Mouse (Mus musculus) lung, embryonic 15.5 days (tissue): ENCODE data around the gene Tspan31. TPM values are rescaled to one million over a fixed set of nuclear protein-coding genes. Genes with fewer than 3 reads are reported as not detected.

Experiments used
- ATAC-seq: fragments of 200-750 bp; cut with Nextera tagmentation; 2 replicates; pipeline ENCODE4 v1.8.0; 2017; ENCODE audit warnings: moderate number of reproducible peaks, borderline replicate concordance; ENCODE audit not compliant: low FRiP score, low TSS enrichment; ENCODE audit errors: extremely low read depth
- H3K27ac ChIP-seq: fragments of 300-500 bp; sonication (generic); 2 replicates; pipeline ENCODE4 v1.5.1; 2015; ENCODE audit warnings: moderate library complexity, mild to moderate bottlenecking, inconsistent platforms
- H3K27me3 ChIP-seq: fragments of 300-500 bp; sonication (generic); 2 replicates; pipeline ENCODE4 v1.6.1; 2015; ENCODE audit warnings: inconsistent platforms
- H3K36me3 ChIP-seq: fragments of 300-500 bp; sonication (generic); 2 replicates; pipeline ENCODE4 v1.6.1; 2015; ENCODE audit warnings: inconsistent platforms
- H3K4me1 ChIP-seq: fragments of 300-500 bp; sonication (generic); 2 replicates; pipeline ENCODE4 v1.6.1; 2015; ENCODE audit warnings: inconsistent platforms
- H3K4me2 ChIP-seq: fragments of 300-500 bp; sonication (generic); 2 replicates; pipeline ENCODE4 v1.6.1; 2015; ENCODE audit warnings: inconsistent platforms, mild to moderate bottlenecking, moderate library complexity
- H3K4me3 ChIP-seq: fragments of 300-500 bp; sonication (generic); 2 replicates; pipeline ENCODE4 v1.5.1; 2015; ENCODE audit warnings: mild to moderate bottlenecking, inconsistent platforms
- H3K9ac ChIP-seq: fragments of 300-500 bp; sonication (generic); 2 replicates; pipeline ENCODE4 v1.6.1; 2015; ENCODE audit warnings: inconsistent platforms
- H3K9me3 ChIP-seq: fragments of 300-500 bp; sonication (generic); 2 replicates; pipeline ENCODE4 v1.6.1; 2016; ENCODE audit warnings: inconsistent platforms
- WGBS: fragments of 180-500 bp; shearing (Covaris S2); methylation state at CpG from one replicate; pipeline ENCODE4 v1.1.7; 2015; 5-methylcytosine and 5-hydroxymethylcytosine counted together
- polyA plus RNA-seq: library from polyadenylated mRNA; unstranded; fragments of >200 nt; fragmentation: Nextera tagmentation; extraction: Ambion mirVana; gene quantifications from 2 replicates; pipeline ENCODE4 v1.2.1, GENCODE M21; 2015

Gene Tspan31
- polyA plus RNA-seq, result 161 and 175 TPM in 2 replicates

DNA sequence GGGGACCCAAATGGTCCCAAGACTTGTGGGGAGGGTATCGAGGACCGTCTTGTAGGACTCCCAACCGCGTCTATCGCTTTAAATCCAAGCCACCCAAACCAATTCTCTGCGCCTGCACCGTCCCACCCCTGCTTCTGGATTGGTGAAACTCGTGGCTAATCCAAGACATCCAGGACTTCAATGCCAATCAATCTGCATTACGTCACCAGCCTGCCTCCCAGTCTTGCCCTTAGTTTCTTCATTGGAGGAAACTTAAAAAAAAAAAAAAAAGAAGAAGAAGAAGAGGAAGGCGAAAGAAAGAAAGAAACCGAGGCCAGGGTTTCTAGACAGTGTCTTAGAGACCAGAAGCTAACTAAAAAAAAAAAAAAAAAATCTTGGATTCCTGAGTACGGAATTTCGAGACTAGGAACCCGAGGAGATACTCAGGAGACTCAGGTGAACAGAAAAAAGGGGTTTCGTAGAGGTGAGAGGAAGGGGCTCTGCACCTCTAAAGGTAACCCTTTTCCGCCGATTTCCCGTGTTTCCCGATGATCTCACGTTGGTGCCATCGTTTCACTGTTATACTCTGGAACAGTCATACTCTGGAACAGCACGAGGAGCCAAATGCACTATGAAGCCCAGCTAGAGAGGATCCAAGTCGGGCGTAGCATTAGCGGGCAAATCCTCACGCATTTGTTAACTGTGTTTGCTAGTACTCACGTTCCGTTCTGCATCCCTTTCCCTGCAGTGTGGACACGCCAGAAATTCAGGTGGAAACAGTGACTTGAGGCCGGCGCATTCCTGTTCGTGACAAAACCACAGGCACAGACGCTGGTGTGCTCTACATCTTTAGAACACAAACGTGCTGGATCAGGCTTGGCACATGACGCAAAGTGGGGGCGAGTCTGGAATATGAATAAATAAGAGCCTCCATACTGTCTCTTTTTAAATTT lies at the start of gene Tspan31:
Gene Tspan31, minus strand, starts transcription at position 75 of the 932 bp plus-strand sequence.
- Histone ChIP-seq H3K4me1 (peaks cover 22% of the 10 kb centered on the region), H3K4me2 (peak within 1 kb of the TSS; percentile 83), H3K36me3 (peaks cover 32% of the 10 kb centered on the region), H3K27ac (peak within 1 kb of the TSS; percentile 90), H3K4me3 (peak within 1 kb of the TSS; percentile 57), H3K9ac (peak within 1 kb of the TSS; percentile 67), H3K9me3 (no peaks in the 10 kb centered on the region), H3K27me3 (peaks cover 3% of the 10 kb centered on the region; the same call in 1 of the 2 replicates)
- under 1% methylated on average over 36 of the region's 36 CpGs for WGBS
- peak; percentile 91 for ATAC-seq

DNA sequence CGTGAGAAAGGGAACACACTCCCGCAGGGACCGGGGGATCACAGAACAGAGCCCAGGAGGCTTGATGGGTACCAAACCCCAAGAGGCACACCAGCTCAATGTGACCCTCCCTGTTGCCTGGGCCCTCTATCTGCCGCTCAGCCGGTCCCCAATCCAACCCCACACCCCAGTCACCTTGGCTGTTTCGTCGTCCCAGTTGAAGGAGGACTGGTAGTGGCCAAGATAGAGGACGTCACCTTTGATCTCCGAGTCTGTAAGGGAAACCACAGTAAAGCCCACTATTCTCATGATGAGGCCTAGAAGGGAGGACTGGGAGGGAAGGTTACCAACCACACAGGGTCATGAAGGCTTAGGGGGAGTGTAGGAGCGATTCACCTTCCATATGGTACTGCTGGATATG lies 49.2 kb upstream of the Tspan31 start:
- WGBS, result 92% methylated on average over 10 of the region's 10 CpGs
- Histone ChIP-seq H3K4me1 (peaks cover 21% of the 10 kb centered on the region), H3K4me2 (no peak overlapping the region), H3K9ac (no peak overlapping the region), H3K27me3 (no peaks in the 10 kb centered on the region), H3K4me3 (no peak overlapping the region), H3K36me3 (peaks cover 25% of the 10 kb centered on the region), H3K27ac (no peak overlapping the region), H3K9me3 (no peaks in the 10 kb centered on the region)
- ATAC-seq, result no peak

GRCm38 (mm10) chr10:127118470-127118869 lies 48.4 kb upstream of the Tspan31 start:
- no peaks in the 10 kb centered on the region for H3K27me3 ChIP-seq

GRCm38 (mm10) chr10:127115068-127115467 lies 45.0 kb upstream of the Tspan31 start:
- no peaks in the 10 kb centered on the region for H3K9me3 ChIP-seq
- 68% methylated on average over 2 of the region's 2 CpGs for WGBS
- H3K4me1 ChIP-seq, result peaks cover 3% of the 10 kb centered on the region
- no peak overlapping the region for H3K4me2 ChIP-seq
- H3K4me3 ChIP-seq, result no peak overlapping the region
- H3K27me3 ChIP-seq, result no peaks in the 10 kb centered on the region
- ATAC-seq, result no peak
- no peak overlapping the region for H3K9ac ChIP-seq
- peaks cover 25% of the 10 kb centered on the region for H3K36me3 ChIP-seq
- H3K27ac ChIP-seq, result no peak overlapping the region

More at GRCm38 (mm10) chr10:127118470-127118869, 48.4 kb upstream of the Tspan31 start:
- WGBS, result 90% methylated on average over 11 of the region's 11 CpGs
- H3K4me2 ChIP-seq, result no peak overlapping the region
- H3K9ac ChIP-seq, result no peak overlapping the region
- H3K27ac ChIP-seq, result no peak overlapping the region
- peaks cover 19% of the 10 kb centered on the region for H3K4me1 ChIP-seq
- H3K4me3 ChIP-seq, result no peak overlapping the region
- H3K9me3 ChIP-seq, result no peaks in the 10 kb centered on the region
- H3K36me3 ChIP-seq, result peaks cover 25% of the 10 kb centered on the region
- ATAC-seq, result no peak

- 89% methylated on average over 11 of the region's 11 CpGs for WGBS
- no peaks in the 10 kb centered on the region for H3K27me3 ChIP-seq
- H3K9ac ChIP-seq, result no peak overlapping the region
- H3K36me3 ChIP-seq, result peaks cover 25% of the 10 kb centered on the region
- no peaks in the 10 kb centered on the region for H3K9me3 ChIP-seq
- no peak for ATAC-seq
- H3K27ac ChIP-seq, result no peak overlapping the region
- no peak overlapping the region for H3K4me2 ChIP-seq
- H3K4me3 ChIP-seq, result no peak overlapping the region
- H3K4me1 ChIP-seq, result no peaks in the 10 kb centered on the region
Measured at GRCm38 (mm10) chr10:127114408-127114807, 44.3 kb upstream of the Tspan31 start.

- no peak overlapping the region for H3K4me3 ChIP-seq
- H3K36me3 ChIP-seq, result peaks cover 14% of the 10 kb centered on the region; the same call in 1 of the 2 replicates
- H3K4me2 ChIP-seq, result no peak overlapping the region
- H3K4me1 ChIP-seq, result no peaks in the 10 kb centered on the region
- no peak overlapping the region for H3K9ac ChIP-seq
- no peak overlapping the region for H3K27ac ChIP-seq
- 85% methylated on average over 15 of the region's 15 CpGs for WGBS
- H3K9me3 ChIP-seq, result no peaks in the 10 kb centered on the region
- no peaks in the 10 kb centered on the region for H3K27me3 ChIP-seq
- no peak for ATAC-seq
Measured at GRCm38 (mm10) chr10:127111001-127111887, 41.2 kb upstream of the Tspan31 start.

- Histone ChIP-seq H3K4me2 (no peak overlapping the region), H3K27ac (no peak overlapping the region), H3K27me3 (no peaks in the 10 kb centered on the region), H3K9me3 (no peaks in the 10 kb centered on the region), H3K4me3 (no peak overlapping the region), H3K4me1 (no peaks in the 10 kb centered on the region), H3K9ac (no peak overlapping the region), H3K36me3 (peaks cover 12% of the 10 kb centered on the region; the same call in 1 of the 2 replicates)
- no peak for ATAC-seq
- WGBS, result 70% methylated on average over 3 of the region's 3 CpGs
Measured at GRCm38 (mm10) chr10:127108262-127108583, 38.2 kb upstream of the Tspan31 start.

DNA sequence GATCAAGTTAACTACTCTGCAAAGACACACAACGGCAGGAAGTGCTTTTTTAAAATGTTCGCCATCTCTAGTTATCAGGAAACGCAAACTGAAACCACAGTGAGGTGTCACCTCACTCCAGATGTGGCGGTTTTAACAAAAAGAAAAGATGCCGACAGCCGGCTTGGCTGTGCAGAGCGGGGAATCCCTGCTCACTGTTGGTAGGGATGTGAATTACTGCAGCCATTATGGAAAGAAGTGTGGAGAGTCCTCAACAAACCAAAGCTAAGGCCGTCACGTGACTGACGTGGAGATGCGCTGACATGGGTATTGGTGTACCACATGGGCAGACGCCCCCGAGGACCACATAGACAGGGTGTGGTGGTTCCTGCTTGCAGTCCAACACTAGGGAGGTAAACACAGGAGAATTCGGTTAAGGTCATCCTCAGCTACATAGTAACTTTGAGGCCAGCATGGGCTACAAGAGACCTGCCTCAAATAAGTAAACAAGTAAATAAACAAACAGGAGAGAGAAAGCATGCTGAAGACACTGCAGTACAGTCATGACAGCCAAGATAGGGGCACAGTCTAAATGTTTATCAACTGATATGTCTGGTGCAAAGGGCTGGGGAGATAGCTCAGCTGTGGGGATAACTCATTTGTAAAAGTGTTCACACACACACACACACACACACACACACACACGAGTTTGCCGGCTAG lies 37.6 kb upstream of the Tspan31 start:
- H3K4me2 ChIP-seq, result no peak overlapping the region
- no peaks in the 10 kb centered on the region for H3K9me3 ChIP-seq
- ATAC-seq, result no peak
- no peak overlapping the region for H3K9ac ChIP-seq
- H3K27ac ChIP-seq, result no peak overlapping the region
- H3K36me3 ChIP-seq, result peaks cover 12% of the 10 kb centered on the region; the same call in 1 of the 2 replicates
- H3K27me3 ChIP-seq, result no peaks in the 10 kb centered on the region
- 79% methylated on average over 16 of the region's 16 CpGs for WGBS
- no peak overlapping the region for H3K4me3 ChIP-seq
- H3K4me1 ChIP-seq, result no peaks in the 10 kb centered on the region

DNA sequence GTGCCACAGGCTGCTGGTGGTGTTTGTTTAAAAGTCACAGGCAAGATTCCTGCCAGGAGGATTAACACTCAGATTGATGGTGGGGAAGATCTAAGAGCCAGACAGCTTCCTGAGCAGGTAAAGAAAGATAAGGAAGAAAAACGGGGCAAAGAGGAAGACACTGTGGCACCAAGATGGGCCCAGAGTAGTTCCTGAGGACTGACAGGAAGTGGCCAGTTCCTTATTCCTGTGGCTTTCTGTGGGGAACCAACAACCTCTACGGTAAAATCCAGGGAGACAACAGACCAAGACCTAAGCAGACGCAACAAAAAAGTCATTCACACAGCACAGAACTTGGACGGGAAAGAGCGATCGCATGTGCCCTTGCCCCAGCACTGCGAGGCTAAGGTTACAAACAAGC lies 33.6 kb upstream of the Tspan31 start:
- Histone ChIP-seq H3K9ac (no peak overlapping the region), H3K4me3 (no peak overlapping the region), H3K9me3 (no peaks in the 10 kb centered on the region), H3K27ac (no peak overlapping the region), H3K36me3 (peaks cover 18% of the 10 kb centered on the region; the same call in 1 of the 2 replicates), H3K27me3 (no peaks in the 10 kb centered on the region), H3K4me2 (no peak overlapping the region), H3K4me1 (no peaks in the 10 kb centered on the region)
- no peak for ATAC-seq
- 63% methylated on average over 7 of the region's 7 CpGs for WGBS

- H3K36me3 ChIP-seq, result peaks cover 12% of the 10 kb centered on the region
- WGBS, result 72% methylated on average over 6 of the region's 6 CpGs
- no peak overlapping the region for H3K4me2 ChIP-seq
- H3K9ac ChIP-seq, result no peak overlapping the region
- H3K4me1 ChIP-seq, result 0 out of 2 replicates have a peak, but pooled peaks cover 2% of the 10 kb centered on the region
- no peak for ATAC-seq
- H3K9me3 ChIP-seq, result no peaks in the 10 kb centered on the region
- no peaks in the 10 kb centered on the region for H3K27me3 ChIP-seq
- H3K27ac ChIP-seq, result no peak overlapping the region
- no peak overlapping the region for H3K4me3 ChIP-seq
Measured at GRCm38 (mm10) chr10:127101151-127101550, 31.1 kb upstream of the Tspan31 start.

DNA sequence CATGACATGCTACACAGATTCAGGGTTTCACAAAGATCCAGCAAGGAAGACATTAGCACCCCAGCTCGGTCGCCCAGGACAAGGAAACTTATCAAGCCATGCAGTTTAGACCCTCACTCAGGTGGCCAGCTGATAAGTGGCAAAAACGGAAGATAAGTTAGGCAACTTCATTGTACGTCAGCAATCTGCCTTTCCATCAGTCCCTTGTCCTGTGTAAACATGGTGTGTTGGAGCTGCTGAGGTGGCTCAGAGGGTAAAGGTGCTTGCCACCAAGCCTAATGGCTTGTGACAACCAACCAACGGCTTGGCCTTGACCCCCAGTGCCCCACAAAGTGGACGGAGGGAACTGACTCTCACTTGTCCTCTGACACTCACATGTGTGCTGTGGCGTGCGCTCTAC lies 30.4 kb upstream of the Tspan31 start:
- Histone ChIP-seq H3K4me2 (no peak overlapping the region), H3K4me3 (no peak overlapping the region), H3K27me3 (no peaks in the 10 kb centered on the region), H3K27ac (no peak overlapping the region), H3K36me3 (peaks cover 12% of the 10 kb centered on the region), H3K9me3 (no peaks in the 10 kb centered on the region), H3K9ac (no peak overlapping the region), H3K4me1 (peaks cover 8% of the 10 kb centered on the region)
- ATAC-seq, result no peak
- 62% methylated on average over 8 of the region's 8 CpGs for WGBS
